Mouse (Mus musculus): ENCODE measurements around the gene Trem2. TPM values are rescaled to one million over a fixed set of nuclear protein-coding genes. Genes with fewer than 3 reads are reported as not detected.

Trem2 gene
- total and polyA plus RNA-seq, 3 experiments, result 3.4 to 9.4 (median 5.3) TPM

Other genes with a start within 250 kb of the Trem2 start
- not detected for gene 9830107B12Rik, start 200.1 kb upstream of the Trem2 start, total RNA-seq (2021)
- gene 9830107B12Rik, start 200.1 kb upstream of the Trem2 start, polyA plus RNA-seq (2012; rRNA removed), result not detected in 2 replicates
- not detected for gene A530064D06Rik, start 179.1 kb upstream of the Trem2 start, total RNA-seq (2021)
- gene A530064D06Rik, start 179.1 kb upstream of the Trem2 start, polyA plus RNA-seq (2012; rRNA removed), result 0.08 and 0.68 TPM in 2 replicates
- gene Trem1, start 113.6 kb upstream of the Trem2 start, total RNA-seq (2021), result under 1 TPM; 0.17 to 0.24 TPM
- gene Trem1, start 113.6 kb upstream of the Trem2 start, polyA plus RNA-seq (2012; rRNA removed), result not detected in 2 replicates
- gene Trem3, start 98.6 kb upstream of the Trem2 start, total RNA-seq (2021), result under 1 TPM in 1 of 2 experiments, not detected in 1; 0.48 TPM
- gene Trem3, start 98.6 kb upstream of the Trem2 start, polyA plus RNA-seq (2012; rRNA removed), result not detected in 2 replicates
- gene Treml4, start 82.1 kb upstream of the Trem2 start, total RNA-seq (2021), result 1 to 10 TPM in 1 of 2 experiments, under 1 TPM in 1; 0.23 to 1.2 TPM
- 1.0 and 1.3 TPM in 2 replicates for gene Treml4, start 82.1 kb upstream of the Trem2 start, polyA plus RNA-seq (2012; rRNA removed)
- under 1 TPM; 0.20 to 0.38 TPM for gene Treml2, start 46.9 kb upstream of the Trem2 start, total RNA-seq (2021)
- 0.26 and 0.42 TPM in 2 replicates for gene Treml2, start 46.9 kb upstream of the Trem2 start, polyA plus RNA-seq (2012; rRNA removed)
- under 1 TPM; 0.14 to 0.43 TPM for gene B430306N03Rik, start 30.3 kb upstream of the Trem2 start, total RNA-seq (2021)
- gene B430306N03Rik, start 30.3 kb upstream of the Trem2 start, polyA plus RNA-seq (2012; rRNA removed), result 0.10 and 0.19 TPM in 2 replicates
- under 1 TPM in 1 of 2 experiments, not detected in 1; 0.48 TPM for gene Treml1, start 13.5 kb downstream of the Trem2 start, total RNA-seq (2021)
- 0.33 and 0.42 TPM in 2 replicates for gene Treml1, start 13.5 kb downstream of the Trem2 start, polyA plus RNA-seq (2012; rRNA removed)
- gene Nfya, start 63.5 kb downstream of the Trem2 start, total RNA-seq (2021), result 10 to 100 TPM; 26.4 to 41.3 TPM
- gene Nfya, start 63.5 kb downstream of the Trem2 start, polyA plus RNA-seq (2012; rRNA removed), result 45.1 and 55.8 TPM in 2 replicates
- gene Oard1, start 63.6 kb downstream of the Trem2 start, total RNA-seq (2021), result 10 to 100 TPM; 14.6 to 19.6 TPM
- 2.5 TPM in 2 replicates for gene Oard1, start 63.6 kb downstream of the Trem2 start, polyA plus RNA-seq (2012; rRNA removed)
- gene Apobec2, start 86.5 kb downstream of the Trem2 start, total RNA-seq (2021), result 1 to 10 TPM; 1.7 to 2.0 TPM
- gene Apobec2, start 86.5 kb downstream of the Trem2 start, polyA plus RNA-seq (2012; rRNA removed), result 0.28 and 0.58 TPM in 2 replicates
- not detected for gene Tspo2, start 105.1 kb downstream of the Trem2 start, total RNA-seq (2021)
- not detected in 2 replicates for gene Tspo2, start 105.1 kb downstream of the Trem2 start, polyA plus RNA-seq (2012; rRNA removed)
- not detected for gene Unc5cl, start 108.5 kb downstream of the Trem2 start, total RNA-seq (2021)
- gene Unc5cl, start 108.5 kb downstream of the Trem2 start, polyA plus RNA-seq (2012; rRNA removed), result not detected in 2 replicates

All from adrenal gland, adult 2 months (tissue).